Mouse (Mus musculus) embryonic fibroblast, embryonic 13.5 days (primary cell): ENCODE measurements at regions not wholly inside any gene's neighbourhood (a gene's known extent, or its start where the extent isn't known, plus 50 kb on each side); places are given as distances from the start of the nearest gene placed in this dataset.

Experiments
- H3K27ac ChIP-seq: 2 replicates; pipeline ENCODE4 v1.5.1; 2012; ENCODE audit warnings: low read length, control low read depth, inconsistent platforms; ENCODE audit not compliant: insufficient read depth
- H3K4me1 ChIP-seq: 2 replicates; pipeline ENCODE4 v1.6.1; 2011; ENCODE audit warnings: low read length; ENCODE audit not compliant: control insufficient read depth, insufficient read depth
- H3K4me3 ChIP-seq: 2 replicates; pipeline ENCODE4 v1.5.1; 2011; ENCODE audit warnings: mild to moderate bottlenecking, control low read depth, low read length; ENCODE audit not compliant: insufficient read depth
- CTCF ChIP-seq: IDR thresholded peaks from 2 replicates; pipeline ENCODE4 v1.5.1; 2011; ENCODE audit warnings: mild to moderate bottlenecking, control low read depth, low read length, moderate library complexity, borderline replicate concordance; ENCODE audit not compliant: insufficient read depth
- POLR2A ChIP-seq: IDR thresholded peaks from 2 replicates; pipeline ENCODE4 v1.6.1; 2011; ENCODE audit warnings: low read depth, mild to moderate bottlenecking, control low read depth, low read length, moderate library complexity

DNA sequence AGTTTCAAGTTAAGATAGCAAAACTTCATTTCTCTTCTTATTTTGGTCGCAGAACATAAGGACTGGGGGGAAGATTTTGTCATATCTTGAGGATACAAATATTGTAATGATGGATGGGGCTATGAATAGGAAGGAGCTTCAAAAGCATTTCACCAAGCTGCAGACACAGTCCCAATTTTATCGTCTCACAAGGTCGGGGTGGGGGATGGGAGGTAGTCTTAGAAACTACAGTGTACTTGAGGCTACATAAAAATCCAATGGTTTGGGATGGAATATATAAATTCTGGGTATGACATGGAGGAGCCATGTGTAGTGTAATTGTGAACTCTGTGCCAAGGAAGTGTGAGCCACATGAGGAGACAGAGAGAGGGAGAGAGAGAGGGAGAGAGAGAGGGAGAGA is 464.6 kb downstream of the Tm4sf1 start:
- no peak for TF ChIP-seq CTCF
- no peak for TF ChIP-seq POLR2A
- no peaks in the 10 kb centered on the region for H3K4me1 ChIP-seq
- H3K4me3 ChIP-seq, result no peak overlapping the region
- no peak overlapping the region for H3K27ac ChIP-seq

DNA sequence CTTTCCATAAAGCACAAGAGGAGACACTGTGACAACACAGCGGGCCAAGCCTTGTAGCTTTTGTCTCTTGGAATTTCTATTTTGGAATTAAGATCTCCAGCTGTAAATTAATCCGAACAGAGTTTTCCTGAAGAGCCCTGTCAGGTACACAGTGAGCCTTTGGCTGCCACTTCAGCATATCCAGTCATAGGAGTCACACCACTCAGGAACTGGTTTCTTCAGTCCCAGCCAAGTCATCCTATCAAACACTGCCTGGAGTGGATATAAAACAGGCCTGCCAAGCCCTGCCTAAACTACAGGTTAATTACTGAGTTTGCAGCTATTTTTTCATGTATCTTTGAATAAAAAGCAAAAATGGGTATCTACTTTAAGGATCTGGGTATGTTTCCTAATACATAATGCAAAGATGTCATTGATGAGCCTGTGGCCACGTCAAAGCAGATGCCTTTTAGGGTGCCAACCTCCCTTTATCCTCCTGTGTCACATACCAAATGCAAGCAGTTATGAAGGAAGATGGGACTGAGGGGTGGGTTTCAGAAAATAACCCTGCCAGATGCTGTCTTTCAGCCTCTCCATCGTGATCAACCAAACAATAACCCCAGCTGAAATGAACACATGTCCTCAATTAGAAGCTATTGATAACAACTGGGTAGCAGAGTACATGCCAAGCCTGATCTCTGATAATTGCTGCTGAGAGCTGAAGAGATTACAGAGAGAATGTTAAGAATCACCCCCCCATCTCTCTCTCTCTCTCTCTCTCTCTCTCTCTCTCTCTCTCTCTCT is 471.3 kb downstream of the Tm4sf1 start:
- no peak overlapping the region for H3K27ac ChIP-seq
- H3K4me1 ChIP-seq, result no peaks in the 10 kb centered on the region
- H3K4me3 ChIP-seq, result no peak overlapping the region
- TF ChIP-seq POLR2A (no peak), CTCF (no peak)

DNA sequence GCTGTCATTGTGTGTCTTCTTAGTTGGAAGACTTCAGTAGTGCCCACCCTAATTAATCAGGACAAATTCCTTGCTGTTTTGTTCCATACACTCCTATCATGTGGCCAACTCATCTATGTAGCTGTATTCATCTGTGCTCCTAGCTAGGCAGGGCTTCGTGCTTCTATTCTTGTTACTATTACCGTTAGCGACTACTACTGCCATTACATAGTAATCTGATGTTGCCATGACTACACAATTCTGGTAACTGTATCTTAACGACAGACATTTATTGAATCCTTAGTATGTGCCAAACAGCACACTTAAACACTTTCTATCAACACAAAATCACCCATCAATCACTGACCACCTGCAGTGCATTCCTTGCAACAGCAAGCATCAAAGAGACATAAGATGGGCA is 477.6 kb downstream of the Tm4sf1 start:
- no peaks in the 10 kb centered on the region for H3K4me1 ChIP-seq
- no peak overlapping the region for H3K4me3 ChIP-seq
- TF ChIP-seq CTCF (no peak), POLR2A (no peak)
- H3K27ac ChIP-seq, result no peak overlapping the region

DNA sequence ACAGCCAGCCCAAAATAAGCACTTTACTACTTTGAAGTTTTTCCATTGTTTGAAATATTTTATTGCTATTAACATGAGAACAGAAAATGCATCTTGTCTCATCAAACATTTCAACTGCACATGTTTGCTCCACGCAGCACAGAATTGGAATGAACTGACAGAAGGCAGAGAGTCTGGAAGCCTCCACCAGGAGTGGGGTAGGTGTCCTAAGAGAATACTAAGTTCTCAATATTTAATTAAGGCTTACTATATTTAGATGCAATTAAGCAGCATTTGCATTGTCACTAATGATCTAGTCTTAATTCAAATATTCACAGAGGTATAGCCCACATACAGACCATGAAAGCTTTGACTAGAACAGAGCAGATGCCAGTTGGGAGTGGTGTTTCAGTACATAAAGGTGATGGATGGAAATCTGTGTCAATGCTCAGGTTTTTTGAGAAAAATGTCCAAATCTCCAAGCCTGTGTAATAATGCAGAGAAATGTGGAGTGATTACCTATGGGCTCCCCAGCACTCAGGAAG is 491.2 kb downstream of the Tm4sf1 start:
- no peak for TF ChIP-seq POLR2A
- no peak for TF ChIP-seq CTCF
- no peaks in the 10 kb centered on the region for H3K4me1 ChIP-seq
- no peak overlapping the region for H3K27ac ChIP-seq
- H3K4me3 ChIP-seq, result no peak overlapping the region

DNA sequence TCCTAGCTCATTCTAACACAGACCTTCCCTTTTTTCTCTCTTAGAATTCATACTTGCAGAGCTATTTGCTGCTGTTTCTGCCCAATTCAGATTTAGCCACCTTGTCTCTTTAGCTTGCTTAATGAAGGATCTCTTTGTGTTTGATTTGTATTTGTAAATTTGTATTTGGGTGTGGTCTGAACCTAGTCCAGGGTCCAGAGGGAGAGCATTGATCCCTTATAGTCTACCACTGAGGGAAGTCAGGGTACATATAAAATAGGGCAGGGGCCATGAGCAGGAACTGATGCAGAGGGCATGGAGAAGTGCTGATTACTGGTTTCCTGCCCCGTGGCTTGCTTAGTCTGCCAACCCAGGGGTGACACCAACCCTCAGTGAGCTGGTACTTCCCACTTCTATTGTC is 508.7 kb downstream of the Tm4sf1 start:
- Histone ChIP-seq H3K4me1 (no peaks in the 10 kb centered on the region), H3K4me3 (no peak overlapping the region)
- TF ChIP-seq CTCF, result no peak
- TF ChIP-seq POLR2A, result no peak

DNA sequence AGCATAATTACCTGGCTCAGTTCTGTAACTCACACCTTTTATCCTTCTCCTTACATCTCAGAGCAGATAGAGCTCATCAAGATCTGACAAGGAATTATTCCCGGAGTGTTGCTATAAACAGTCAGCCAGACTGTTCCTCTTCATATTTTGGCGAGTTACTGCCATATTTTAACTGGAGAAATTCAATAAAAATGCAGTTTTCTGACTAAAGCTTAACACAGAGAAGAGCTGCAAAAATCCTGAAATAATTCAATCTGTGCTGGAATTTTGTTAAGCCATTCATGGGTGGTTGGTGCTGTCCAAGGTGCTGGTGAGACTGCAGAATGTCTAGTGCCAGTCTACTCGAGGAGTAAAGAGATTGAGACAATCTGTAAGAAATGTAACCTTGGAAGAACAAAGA is 512.6 kb downstream of the Tm4sf1 start:
- no peak overlapping the region for H3K4me3 ChIP-seq
- no peak overlapping the region for H3K27ac ChIP-seq
- no peaks in the 10 kb centered on the region for H3K4me1 ChIP-seq
- TF ChIP-seq POLR2A (no peak), CTCF (no peak)

More for the DNA sequence above, 508.7 kb downstream of the Tm4sf1 start:
- no peak overlapping the region for H3K27ac ChIP-seq

DNA sequence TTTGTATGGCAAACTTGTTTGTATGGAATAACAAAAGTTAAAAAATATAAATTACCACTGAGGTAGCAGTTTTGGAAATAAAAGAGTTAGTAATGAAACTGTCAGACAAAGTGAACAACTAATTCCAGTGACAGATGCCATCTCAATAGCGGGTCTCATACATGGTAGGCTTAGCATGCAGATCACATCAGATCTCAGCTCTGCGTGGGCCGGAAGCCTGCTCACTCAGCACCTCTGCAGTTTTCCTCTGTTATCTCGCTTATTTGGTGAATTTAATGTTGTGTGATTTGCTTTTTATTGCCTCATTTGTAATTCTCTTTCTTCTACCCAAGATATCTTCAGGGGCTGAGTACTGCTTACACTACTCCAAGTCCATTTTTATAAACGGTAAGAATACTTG is 527.9 kb downstream of the Tm4sf1 start:
- H3K4me3 ChIP-seq, result no peak overlapping the region
- no peaks in the 10 kb centered on the region for H3K4me1 ChIP-seq
- no peak for TF ChIP-seq POLR2A
- TF ChIP-seq CTCF, result no peak
- H3K27ac ChIP-seq, result no peak overlapping the region

DNA sequence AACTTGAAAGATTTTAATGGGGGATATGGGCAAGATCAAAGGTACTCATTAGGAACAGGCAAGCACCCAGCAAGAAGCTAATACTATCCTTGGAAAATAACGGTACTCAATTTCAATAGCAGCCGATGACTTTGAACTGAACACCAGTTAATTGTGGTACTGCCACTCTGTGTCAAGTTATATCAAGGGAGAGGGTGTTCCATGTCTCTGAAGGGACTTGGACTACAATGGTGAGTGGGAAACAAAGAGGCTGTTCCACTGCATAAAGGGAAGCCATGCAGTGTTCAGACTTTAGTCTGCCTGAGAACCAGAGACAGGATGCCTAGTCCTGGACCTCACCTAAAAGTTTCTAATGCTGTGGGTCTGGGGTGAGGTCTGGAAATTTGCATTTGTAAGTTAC is 531.6 kb downstream of the Tm4sf1 start:
- Histone ChIP-seq H3K4me3 (no peak overlapping the region), H3K27ac (no peak overlapping the region), H3K4me1 (no peaks in the 10 kb centered on the region)
- no peak for TF ChIP-seq CTCF
- TF ChIP-seq POLR2A, result no peak

DNA sequence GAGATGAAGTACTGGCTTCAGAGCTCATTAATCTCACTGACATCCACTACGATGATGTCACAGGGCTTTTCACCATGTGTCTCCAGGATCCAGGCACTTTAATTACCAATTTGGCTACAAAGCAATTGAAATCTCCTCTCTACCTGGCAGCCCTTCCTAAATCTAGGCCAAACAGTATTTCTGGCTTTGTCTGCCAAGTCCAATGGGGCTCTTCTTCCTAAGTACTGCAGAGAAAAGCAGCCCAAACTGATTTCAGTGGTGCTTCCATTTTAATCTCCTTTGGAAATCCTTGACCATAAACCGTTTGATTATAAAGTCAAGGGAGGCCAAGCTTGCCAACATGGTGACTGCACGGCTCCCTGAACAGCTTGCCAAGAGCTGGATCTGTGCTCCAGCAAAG is 534.7 kb downstream of the Tm4sf1 start:
- Histone ChIP-seq H3K4me3 (no peak overlapping the region), H3K27ac (no peak overlapping the region), H3K4me1 (no peaks in the 10 kb centered on the region)
- no peak for TF ChIP-seq CTCF
- no peak for TF ChIP-seq POLR2A

DNA sequence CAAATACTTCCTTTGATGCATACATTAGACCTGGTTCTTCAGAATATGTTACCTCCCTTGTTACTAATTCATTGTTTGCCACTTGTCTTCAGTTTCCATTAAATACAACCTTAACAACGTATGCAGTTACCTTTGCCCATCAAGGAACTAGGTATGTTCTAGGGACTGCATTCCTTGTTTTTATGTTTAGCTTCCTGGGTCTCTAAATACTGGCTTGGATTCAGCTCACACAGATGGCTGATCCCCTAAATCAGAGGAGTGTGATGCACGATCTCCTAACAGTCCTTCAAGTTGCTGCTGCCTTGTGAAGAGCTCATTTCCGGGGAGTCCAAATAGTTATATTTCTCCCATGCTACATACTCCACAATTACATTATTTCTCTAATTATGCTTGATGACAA is 537.5 kb downstream of the Tm4sf1 start:
- Histone ChIP-seq H3K4me1 (no peaks in the 10 kb centered on the region), H3K27ac (no peak overlapping the region), H3K4me3 (no peak overlapping the region)
- TF ChIP-seq POLR2A (no peak), CTCF (no peak)

DNA sequence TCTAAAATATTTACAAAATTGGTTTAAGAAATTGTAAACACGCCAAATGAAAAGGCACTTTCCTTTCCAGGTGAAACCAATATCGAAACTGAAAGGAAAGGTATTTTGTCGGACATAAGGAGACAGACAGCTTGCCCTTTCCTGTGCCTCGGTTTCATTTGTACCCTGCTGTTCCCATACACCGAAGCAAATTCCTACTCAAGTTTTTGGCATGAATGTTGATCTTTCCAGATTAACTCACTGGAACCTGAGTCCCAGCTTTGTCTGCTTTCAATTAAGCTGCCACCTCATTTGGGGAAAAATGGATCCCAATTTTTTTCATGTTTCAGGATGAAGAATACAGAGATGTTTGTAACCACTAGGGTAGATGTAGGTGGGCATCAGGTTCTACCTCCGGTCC is 537.9 kb downstream of the Tm4sf1 start:
- TF ChIP-seq CTCF (no peak), POLR2A (no peak)
- H3K4me1 ChIP-seq, result no peaks in the 10 kb centered on the region
- no peak overlapping the region for H3K4me3 ChIP-seq
- no peak overlapping the region for H3K27ac ChIP-seq
